Mouse (Mus musculus) spleen, adult 12 weeks (tissue): ENCODE data around the gene Olfr622.

ENCODE experiments used
- DNase-seq: peaks from one replicate; pipeline ENCODE4 v3.0.0; 2022; ENCODE audit warnings: low spot score

The Olfr622 gene

GRCm38 (mm10) chr7:103642602-103643001 lies at the start of gene Olfr622:
Olfr622 (minus strand) TSS chr7:103642702.
- no peak for DNase-seq

- no peak for DNase-seq
Observed at GRCm38 (mm10) chr7:103682420-103682819, 39.9 kb upstream of the Olfr622 start, which contains the start of gene Olfr625-ps1. Olfr625-ps1 (plus strand) TSS chr7:103682720.

DNA sequence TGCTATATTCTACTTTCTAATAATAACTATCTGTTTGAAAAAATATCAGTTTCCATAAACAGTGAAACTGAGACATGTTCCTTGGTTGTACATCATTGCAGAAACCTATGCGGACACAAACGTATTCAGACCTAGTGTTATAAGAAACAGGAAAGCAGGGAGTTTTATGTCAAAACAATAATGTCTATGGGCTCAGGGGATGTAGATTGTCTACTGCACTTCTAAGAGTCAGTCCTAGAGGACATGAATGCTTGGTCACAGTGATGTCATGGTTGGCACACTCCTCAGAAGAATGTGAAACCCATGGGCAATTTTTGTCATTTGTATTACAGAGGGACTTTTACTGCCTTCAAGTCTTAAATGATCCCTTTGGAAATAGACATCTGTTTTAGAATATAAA lies 28.6 kb upstream of the Olfr622 start, which contains the start of gene Olfr624:
Olfr624 (minus strand) TSS at position 101 of the 400 bp plus-strand sequence.
- DNase-seq, result no peak

DNA sequence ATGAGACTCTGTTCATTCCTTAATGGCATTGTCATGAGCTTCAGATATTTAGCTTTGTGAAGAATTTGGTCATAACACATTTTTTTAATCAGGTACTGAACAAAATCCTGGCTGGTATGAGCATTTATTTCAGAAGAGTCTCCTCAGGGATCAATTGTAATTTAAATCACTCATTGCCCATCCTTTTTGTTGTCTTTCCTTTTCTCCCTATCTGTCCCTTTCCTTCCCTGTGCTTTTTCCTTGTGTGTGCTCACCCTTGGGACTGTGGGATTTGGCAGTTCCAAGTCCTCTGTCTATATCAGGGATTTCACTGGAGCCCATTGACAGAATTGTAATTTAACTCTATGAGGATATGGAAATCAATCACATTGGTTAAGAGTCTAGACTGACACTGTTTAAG lies 21.1 kb upstream of the Olfr622 start, which contains the start of gene Olfr623:
Olfr623 (minus strand) TSS at position 101 of the 400 bp plus-strand sequence.
- DNase-seq, result no peak

DNA sequence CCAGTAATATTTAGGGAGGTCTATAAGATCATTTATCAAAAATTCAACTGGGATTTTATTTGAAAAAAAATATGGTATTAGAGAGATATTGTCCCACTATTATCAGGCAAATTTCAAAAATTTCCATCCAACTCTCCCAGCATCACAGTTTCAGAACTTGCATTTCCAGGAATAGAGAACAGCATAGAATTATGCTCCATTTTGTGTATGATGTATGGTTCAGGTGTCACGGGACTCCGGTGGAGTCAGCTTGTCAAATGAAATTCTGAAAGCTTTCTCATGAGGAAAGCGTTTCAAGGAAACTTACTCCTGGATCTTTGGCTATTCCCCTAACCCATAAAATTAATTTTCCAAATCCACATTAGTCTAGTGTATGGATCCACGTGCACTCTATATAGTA lies 1.6 kb upstream of the Olfr622 start:
- DNase-seq, result no peak

GRCm38 (mm10) chr7:103636795-103637194 lies 5.7 kb downstream of the Olfr622 start:
- DNase-seq, result no peak

DNA sequence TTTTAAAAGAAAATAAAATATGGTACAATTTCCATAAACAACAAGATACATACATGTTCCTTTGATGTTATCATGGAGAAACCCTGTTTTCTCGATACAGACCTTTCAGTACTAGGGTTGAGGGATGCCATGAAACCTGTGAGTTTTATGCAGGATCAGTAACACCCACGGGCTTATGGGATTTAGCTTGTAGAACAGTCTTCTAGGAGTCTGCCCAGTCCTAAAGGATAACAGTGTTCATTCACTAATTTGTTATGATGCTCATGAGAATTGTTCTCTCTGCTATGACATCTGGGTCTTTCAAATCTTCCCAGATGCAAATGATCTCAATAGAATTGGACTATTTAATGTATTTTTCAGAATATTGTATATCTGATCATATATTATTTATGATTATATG lies 30.1 kb downstream of the Olfr622 start, which contains the start of gene Olfr620:
Olfr620 (minus strand) TSS at position 101 of the 400 bp plus-strand sequence.
- DNase-seq, result no peak

DNA sequence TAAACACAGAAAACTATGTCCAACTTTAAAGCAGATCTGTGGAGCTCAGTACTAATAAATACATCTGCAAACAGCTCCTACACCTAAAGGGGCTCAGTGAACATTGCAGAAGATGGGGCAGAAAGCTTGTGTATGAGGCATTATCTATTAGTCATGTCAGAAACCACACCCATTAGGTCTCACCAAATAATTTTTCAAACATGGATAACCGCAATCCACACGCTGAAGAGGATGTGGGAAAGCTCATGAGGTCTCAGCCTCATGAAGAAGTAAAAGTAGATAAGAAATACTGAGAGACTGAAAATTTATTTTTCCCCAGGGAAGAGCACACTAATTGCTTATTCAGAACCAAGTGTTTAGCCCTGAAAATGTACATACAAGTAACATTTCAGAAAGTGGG lies 35.1 kb downstream of the Olfr622 start:
- no peak for DNase-seq

- no peak for DNase-seq
Observed at GRCm38 (mm10) chr7:103600275-103600674, 42.2 kb downstream of the Olfr622 start, which contains the start of gene Olfr619. Olfr619 (plus strand) TSS chr7:103600575.

GRCm38 (mm10) chr7:103589803-103590202 lies 52.7 kb downstream of the Olfr622 start, which contains the start of gene Olfr618:
Olfr618 (plus strand) TSS chr7:103590103.
- DNase-seq, result no peak
